Mouse (Mus musculus): Measurements from ENCODE around the gene Tpcn1.

The Tpcn1 gene

DNA sequence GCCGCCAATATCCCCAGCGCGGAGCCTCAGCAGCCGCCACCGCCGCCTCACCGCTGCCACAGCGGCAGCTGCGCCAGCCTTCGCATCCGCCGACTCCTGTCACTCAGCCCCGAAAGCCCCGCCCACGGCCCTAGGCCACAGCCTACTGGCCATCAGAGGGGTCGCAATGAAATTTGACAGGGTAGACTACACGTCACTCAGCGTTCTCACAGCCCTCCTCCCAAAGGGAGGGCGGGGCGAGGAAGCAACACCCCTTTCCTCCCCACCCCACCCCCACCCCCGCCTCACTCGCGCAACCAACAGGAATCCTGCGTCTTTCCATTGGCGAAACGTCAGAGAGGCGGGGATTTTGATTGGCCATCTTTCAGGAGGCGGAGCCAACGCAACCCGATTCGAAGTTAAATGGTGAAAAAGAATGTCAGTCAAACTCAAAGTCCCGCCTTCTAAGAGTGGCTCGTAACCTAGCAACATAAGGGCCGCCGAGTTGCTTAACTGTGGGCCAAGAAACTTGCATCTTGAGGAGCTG lies at the start of gene Tpcn1, which contains the start of gene Iqcd:
TSS of gene Tpcn1 (minus strand) at position 105 of the 526 bp plus-strand sequence.
TSS of gene Iqcd (plus strand) at position 448 of the 526 bp plus-strand sequence.
- peak; percentile 99 for DNase-seq (ENCODE audit: low read depth, low spot score)

DNA sequence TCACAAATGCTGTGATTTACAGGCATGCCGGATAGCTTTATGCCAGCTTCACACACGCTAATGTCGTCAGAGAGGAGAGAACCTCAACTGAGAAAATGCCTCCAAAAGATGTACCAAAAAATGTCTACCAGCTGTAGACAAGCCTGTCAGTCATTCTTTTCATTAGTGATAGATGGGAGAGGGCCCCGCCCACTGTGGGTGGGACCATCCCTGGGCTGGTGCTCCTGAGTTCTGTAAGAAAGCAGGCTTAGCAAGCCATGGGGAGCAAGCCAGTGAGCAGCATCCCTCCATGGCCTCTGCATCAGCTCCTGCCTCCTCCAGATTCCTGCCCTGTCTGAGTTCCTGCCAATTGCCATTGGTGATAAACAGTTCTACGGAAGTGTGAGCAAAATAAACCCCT lies 47.2 kb upstream of the Tpcn1 start:
- no peak for DNase-seq (ENCODE audit: low read depth, low spot score)

DNA sequence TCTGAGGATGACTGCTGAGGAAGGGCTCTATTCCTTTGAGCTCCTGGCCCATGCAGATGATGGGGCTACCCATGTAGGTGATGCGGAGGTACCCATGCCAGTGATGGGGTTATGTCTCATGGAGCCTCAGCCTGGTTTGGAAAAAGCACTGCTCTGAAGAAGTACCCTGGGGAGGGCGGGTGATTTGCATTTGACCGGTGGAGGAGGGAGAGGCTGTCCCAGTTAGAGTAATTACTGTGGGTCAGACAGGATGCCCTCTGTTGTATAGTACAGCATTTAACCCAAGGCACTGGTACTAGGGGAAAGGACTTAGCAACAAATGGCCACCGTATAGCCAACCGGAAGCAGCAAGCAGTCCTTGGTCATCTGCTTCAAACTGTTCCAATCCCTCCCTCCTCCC lies 46.4 kb upstream of the Tpcn1 start:
- no peak for DNase-seq (ENCODE audit: low read depth, low spot score)

DNA sequence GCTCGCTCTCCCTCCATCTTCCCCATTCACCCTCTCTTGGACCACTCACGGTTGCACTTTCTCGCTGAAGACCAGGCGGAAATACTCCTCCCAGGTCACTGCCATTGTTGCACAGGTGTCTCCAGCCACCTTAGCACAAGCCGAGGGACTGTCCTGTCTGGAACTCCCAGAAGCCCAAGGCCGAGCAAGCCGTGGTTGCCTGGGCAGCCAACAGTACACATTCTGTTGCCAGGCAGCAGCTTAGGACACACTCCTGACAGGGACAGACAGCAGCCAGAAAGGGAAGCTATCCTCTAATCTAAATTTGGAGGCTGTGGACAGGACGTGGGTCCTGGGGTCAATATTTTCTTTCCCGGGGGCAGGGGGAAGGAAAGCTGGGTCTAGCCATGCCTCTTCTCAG lies 45.7 kb upstream of the Tpcn1 start, which contains the start of gene Cfap73:
TSS of gene Cfap73 (minus strand) at position 105 of the 400 bp plus-strand sequence.
- no peak for DNase-seq (ENCODE audit: low read depth, low spot score)

DNA sequence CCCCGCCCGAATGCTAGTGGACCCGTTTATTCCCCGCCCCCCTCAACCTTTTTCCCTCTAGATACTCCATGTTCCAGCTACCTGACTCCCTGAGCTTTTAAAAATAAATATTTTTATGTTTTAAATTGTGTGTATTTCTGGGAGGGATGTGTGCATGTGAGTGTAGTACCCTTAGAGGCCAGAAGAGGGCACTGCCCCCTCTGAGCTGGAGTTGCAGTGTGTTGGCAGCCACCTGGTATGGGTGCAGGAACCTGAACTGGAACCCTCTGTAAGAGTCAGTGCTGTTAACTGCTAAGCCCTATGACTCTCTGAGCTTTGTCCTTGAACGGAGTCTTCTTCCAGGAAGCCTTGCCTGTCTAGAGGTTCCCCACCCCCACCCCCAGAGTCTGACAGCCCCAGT lies 43.4 kb upstream of the Tpcn1 start:
- no peak for DNase-seq (ENCODE audit: low read depth, low spot score)

DNA sequence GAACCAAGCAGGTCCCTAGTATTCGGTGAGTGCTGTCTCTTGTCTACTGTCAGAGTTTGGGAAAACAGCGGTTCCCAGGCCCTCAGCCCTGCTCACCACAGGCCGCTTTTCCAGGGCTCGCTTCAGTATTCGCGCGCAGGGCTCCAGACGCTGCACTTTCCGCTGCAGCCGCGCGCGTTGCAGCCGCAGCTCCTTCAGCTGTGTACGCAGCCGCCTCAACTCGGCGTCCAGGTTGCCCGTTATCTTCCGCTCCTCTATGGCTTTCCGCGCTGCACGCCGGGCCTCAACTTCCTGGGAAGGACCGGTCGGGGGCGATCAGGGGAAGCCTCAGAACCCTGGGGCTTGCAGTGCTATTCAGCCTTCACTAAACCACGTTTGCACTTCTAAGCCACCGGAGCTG lies 42.7 kb upstream of the Tpcn1 start:
- DNase-seq (ENCODE audit: low read depth, low spot score): no peak

DNA sequence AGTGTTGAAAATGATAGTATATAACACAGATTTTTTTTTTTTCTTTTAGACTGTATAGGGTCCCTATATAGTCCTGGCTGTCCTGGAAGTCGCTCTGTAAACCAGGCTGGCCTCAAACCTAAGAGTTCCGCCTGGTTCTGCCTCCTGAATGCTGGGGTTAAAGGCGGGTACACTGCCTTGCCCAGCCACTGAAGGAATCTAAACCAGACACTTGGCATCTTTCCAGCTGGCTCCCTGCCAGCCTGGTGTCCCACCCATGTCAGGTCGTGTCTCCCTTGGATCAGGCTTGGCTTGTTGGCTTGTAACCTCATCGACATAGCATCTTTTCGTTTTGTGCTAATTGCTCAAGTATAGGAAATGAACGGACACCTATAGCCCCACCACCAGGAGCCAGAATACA lies 40.2 kb upstream of the Tpcn1 start:
- no peak for DNase-seq (ENCODE audit: low read depth, low spot score)

DNA sequence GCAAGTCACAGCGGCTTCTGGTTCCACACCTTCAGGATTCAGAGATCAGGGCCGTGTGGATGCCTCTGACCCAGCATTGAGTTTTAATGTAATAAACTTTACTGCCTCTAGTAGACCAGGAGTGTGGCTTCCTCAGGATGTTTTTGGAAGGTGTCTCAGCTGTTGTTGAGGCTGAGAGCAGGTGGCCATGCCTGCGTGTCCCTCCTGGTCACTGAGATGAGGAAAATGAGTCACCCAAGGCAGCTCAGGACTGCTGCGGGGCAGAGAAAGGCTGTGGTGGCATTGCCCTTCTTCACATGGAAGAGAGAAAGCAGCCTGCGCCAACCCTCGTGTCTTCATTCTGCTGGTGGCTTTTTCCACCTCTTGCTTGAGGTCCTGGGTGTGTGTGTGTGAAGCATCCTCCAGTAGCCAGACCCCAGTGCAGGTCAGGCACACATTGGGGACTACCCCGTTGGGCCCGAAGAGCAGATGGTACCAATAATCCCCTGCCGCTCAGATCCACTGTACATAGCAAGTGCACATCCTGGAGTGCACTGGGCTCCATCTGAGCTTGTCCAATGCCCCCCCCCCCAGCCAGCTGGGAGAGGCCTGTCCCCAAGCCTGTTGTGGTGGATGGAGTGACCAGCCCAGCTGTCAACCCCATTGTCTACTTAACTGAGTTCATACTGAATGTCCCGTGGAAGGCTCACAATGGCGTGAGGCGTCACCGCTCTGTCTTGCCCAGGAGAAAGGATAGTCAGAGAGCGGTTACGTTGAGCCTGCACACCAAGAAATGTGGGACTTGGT lies 39.2 kb upstream of the Tpcn1 start:
- DNase-seq (ENCODE audit: low read depth, low spot score): no peak

DNA sequence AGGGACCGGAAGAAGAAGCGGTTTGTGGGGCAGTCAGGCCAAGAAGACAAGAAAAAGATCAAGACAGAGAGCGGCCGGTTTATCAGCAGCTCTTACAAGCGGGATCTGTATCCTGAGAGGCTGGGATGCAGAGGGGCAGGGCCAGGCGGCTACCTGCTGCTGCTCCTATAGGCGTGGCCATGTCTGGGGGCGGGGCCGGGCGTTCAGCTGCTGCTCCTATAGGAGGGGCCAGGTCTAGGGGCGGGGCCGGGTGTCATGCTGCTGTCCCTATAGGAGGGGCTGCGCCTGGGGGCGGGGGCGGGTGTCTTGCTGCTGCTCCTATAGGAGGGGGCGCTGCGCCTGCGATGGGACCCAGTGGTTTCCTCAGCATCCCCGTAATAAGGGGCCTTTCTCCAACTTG lies 37.9 kb upstream of the Tpcn1 start:
- DNase-seq (ENCODE audit: low read depth, low spot score): no peak

DNA sequence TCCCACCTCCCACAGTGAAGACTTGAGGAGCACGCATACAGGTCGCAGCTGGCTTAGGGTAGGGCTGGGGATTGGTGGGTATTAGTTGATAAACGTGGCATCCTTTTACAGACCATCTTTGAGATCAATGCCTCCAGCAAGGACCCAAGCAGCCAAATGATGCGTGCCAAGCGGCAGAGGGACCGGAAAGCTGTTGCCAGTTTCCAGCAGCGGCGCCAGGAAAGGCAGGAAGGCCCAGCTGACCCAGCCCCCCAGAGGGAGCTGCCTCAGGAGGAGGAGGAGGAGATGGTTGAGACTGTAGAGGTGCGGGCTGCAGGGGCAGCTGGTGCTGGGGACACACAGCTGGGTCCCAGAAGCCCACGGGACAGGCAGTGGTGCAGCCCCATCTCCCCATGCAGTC lies 36.0 kb upstream of the Tpcn1 start:
- DNase-seq (ENCODE audit: low read depth, low spot score): no peak

DNA sequence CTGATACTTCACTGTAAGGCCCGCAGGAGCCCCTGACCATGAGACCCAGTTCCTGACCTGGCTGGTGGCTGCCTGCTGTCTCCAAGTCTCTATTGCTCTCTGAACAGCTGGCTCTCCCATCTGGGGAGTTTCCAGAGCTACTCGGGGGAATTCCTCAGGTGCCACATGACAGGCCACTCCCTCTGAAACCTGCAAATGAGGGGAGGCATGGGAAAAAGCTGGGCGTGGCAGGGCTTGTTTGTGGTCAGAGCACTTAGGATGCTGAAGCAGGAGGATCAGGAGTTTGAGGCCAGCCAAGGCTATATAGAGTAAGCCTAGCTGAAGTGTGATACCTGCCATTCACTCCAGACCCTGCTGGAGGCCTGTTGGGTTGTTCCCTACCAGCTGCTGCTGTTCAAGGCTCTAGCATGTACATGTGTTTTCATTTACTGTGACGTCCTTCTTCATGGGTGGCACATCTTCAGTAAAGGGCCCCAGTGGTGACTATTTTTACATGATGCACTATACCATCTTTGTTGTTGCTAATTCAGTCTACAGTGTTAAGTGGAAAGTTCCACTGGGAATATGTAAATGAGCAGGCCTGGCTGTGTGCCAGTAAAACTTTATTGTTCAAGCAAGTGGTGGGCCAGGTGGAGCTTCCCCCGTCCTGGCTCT lies 33.9 kb upstream of the Tpcn1 start:
- DNase-seq (ENCODE audit: low read depth, low spot score): no peak

DNA sequence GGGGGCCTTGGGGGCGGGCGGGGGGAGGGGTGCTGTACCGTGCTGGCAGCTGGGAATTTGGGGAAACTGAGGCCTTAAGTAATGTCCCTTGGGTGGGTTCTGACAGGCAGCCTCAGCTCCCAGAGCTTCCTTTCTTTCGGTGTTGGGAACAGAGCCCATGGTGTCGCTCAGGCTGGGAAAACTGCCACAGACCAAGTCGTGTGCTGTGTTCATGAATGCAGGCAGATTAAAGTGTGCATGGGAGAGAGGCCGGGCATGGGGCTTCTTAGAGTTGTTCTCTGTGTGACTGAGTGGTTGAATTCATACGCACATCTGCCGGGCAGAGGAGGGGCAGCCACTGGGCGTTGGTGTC lies 33.3 kb upstream of the Tpcn1 start:
- DNase-seq (ENCODE audit: low read depth, low spot score): no peak

DNA sequence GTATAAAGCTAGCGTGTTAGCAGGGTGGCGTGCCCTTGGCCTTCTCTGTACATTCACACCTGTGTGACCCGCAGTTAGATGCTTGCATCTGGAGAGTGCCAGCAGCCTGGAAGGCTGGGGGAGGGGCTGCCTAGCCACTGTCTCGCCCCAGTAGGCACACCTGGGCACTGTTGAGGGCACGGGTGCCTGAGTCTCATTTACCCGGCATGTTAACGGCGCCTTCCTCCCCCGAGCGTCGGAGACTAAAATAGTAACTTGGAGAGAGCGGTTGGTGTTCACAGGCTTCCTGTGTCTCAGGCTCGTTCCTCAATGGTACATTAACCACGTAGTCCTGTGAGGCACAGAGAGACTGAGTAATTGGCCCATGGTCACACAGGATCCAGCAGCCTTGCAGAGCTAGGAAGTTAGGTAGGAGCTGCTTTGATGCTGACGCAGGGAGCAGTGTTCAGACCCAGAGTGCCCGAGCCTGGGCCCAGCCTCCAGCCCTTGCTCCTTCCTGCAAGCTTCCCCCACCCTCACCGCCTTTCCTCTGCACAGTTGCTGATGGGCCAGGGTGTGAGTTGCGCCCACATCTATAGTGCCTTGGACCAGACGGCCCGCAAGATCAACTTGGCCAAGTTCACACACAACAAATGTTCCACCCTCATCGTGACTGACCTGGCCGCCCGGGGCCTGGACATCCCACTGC lies 32.7 kb upstream of the Tpcn1 start:
- DNase-seq (ENCODE audit: low read depth, low spot score): no peak

DNA sequence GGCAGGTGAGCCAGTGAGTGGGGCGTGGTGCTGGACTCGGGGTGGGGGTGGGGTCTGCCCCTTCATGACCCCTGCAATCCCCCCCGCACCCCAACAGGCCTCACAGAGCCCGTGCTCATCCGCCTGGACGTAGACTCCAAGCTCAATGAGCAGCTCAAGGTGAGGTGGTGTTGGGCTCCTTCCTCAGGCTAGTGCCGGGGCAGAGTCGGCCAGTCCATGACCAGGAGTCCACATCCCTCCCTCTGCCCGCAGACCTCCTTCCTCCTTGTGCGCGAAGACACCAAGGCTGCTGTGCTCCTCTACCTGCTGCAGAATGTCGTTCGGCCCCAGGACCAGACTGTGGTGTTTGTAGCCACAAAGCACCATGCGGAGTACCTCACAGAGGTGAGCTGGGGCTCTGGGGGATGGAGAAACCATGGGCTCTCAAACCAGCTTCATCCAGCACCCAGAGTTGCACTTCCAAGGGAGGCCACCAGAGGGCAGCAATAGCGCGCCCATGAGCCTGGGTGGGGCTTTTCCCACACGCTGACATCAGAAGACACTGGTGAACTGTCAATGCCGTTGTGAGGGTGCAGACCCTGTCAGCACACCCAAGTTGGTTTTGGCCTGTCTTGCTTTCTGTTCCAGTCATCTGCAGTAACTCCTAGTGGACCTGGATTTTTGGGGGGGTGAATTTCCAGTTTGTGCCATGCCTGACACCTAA lies 32.1 kb upstream of the Tpcn1 start:
- peak; percentile 76 for DNase-seq (ENCODE audit: low read depth, low spot score)

DNA sequence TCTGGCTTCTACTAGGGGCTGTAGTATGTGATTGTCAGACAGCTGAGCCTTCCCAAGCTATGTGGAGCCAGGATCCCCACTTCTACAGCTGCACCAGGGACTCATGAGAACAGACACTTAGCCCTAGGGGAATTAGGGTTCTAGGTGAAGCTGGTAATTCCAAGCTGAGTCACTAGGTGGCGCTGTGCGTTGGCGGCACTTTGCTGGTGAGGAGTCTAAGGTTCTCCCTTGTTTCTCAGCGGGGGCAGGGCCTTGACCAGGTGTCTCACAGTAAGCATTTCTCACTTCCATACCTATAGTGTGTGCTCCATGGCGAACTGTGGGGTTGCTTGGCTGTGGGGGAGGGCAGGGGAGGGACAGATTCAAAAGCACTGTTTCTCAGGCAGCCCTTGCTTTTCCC lies 30.7 kb upstream of the Tpcn1 start:
- no peak for DNase-seq (ENCODE audit: low read depth, low spot score)

DNA sequence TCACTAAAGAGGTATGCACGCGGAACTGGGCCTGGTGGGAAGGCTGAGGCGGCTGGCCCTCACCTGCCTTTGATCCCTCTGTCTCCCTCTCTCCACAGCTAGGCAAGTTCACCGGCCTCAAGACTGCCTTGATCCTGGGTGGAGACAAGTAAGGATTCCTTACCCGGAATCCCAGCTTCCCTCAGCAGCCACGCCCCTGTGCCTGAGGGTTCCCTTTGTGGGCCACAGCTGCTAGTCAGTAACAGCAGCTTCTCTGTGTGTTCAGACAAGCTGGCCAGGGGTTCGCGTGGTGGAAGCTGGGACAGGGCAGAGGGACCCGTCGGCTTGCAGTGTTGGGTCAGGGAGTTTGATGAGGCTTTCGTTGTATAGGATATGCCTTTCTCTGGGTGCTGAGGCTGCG lies 30.3 kb upstream of the Tpcn1 start:
- no peak for DNase-seq (ENCODE audit: low read depth, low spot score)

DNA sequence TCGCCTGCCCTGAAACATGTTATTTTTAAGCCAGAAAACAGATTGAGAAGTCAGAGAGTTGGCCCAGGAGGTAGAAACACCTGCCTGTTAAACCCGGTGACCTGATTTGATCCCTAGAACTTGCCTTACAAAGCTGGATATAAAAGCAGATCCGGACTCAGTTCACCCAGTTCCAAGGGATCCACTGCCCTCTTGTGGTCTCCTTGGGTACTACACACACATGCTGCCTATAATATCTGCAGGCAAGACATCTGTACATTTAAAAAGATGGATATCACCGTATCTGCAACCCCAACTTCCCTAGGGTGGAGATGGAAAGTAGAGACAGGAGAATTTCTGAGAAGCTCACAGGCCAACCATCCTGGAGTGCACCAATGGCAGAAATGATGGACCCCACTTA lies 27.4 kb upstream of the Tpcn1 start:
- DNase-seq (ENCODE audit: low read depth, low spot score): no peak

DNA sequence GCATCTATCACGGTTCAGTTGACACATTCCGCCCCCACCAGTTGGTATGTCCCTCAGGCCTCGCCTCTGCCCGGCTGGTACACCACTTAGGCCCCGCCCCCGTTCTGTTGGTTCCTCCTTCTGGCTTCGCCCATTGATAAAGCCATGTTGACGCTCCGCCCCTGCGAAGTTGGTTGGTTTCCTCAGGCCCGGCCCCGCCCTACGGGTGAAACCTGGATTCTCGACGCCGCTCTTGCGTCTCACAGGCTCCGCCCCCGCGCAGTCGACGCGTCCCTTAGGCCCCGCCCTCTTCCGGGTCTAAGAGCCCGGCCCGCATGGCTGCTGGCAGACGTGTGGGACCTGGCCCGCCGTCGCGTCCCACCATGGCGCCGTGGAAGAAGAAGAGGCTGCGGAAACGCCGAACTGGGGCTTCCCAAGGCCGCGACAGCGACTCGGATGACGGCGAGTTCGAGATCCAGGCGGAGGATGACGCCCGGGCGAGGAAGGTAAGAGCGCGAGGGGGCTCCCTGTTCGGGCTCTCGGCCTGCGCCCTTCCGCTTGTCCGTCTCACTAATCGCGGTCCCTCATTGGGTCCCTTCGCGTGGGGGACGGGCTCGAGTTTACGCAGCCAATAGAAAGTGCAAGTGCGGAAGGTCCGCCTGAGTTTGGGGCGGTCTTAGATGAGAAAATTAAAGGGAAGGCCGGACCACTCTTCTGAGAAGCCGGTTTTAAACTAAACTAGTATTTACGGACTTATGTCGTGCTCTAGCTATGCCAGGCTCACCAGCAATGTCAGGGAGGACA lies 24.5 kb upstream of the Tpcn1 start:
- peak; percentile 100 for DNase-seq (ENCODE audit: low read depth, low spot score)

DNA sequence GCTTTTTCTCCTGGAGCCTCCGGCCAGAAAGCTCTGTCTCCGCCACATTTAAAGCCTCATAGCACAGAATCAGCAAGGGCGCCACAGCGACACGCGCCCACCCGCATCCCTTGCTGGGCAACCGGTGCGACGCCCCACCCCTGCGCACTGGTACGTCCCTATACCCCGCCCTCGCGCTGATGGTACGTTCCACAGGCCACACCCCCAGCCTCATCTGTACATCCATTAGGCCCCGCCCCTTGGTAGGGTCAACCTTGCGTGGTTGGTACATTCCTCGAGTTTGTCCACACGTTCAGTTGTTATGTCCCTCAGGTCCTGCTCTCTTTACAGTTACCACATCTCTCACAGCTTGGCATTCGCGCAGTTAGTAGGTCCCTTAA lies 24.0 kb upstream of the Tpcn1 start, which contains the start of the genes Rita1 and Ddx54:
TSS of gene Rita1 (minus strand) at position 148 of the 380 bp plus-strand sequence.
TSS of gene Ddx54 (plus strand) at position 298 of the 380 bp plus-strand sequence.
- DNase-seq (ENCODE audit: low read depth, low spot score): no peak

DNA sequence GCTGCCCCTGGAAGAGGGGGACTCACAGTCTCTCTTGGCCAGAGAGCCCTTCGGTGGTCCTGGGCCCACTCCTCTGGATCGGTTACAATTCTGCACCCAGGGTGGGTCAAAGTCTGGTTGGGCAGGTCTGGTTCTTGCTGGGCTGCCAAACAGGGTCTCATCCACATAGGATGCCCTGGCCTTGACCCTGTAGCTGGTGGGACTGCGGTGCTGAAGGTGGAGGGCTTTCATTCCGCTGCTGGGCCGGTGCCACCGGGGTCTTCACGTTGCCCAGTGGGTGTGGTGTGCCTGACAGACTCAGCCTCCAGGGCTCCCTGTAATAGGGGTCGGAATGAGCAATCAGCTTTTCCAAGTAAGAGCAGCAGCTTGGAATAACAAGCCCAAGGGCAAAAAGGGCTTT lies 22.9 kb upstream of the Tpcn1 start:
- DNase-seq (ENCODE audit: low read depth, low spot score): no peak

DNA sequence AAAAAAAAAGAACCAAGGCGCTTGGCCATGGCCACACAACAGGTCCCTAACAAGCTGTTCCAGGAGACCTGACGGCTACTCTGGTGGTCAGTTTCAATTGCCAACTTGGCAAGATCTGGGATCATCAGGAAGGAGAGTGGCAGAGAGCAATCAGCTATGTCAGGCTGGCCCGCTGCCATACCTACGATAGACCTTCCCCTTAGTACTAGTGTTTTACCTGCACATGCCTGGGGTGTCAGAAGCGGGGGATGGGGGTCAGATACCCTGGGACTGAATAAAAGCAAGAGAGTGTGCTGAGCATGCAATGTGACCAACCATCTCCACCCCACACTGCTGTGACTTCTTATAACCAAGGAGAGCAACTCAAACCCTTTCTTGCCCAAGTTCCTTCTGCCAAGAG lies 22.4 kb upstream of the Tpcn1 start:
- no peak for DNase-seq (ENCODE audit: low read depth, low spot score)

Data from retina, postnatal 7 days (tissue).